9 mouse cellular contexts compared by ENCODE assay signal in the genomic region with DNA sequence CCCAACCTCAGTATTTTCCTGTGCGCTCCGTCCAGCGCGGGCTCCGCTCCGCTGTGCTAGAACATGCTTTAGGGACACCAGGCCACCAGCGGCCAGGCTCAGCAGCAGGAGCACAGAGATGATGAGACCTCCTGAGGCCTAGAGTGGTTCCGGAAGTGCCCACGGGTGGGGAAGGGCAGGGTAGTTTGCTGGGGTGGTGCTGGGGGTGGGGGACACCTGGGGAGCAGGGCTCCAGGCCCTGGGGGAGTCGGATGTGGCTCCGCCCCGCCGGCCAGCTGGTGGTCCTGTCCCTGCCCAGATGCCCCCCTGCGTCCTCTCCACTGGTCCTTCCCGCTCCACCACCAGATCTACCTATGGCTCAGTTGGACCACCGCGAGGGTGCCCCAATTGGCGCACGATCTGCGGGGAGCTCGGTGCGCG. TPM values are rescaled to one million over a fixed set of nuclear protein-coding genes. Genes with fewer than 3 reads are reported as not detected.
A peak's percentile ranks its signal among the peaks of the same experiment; 100 is the strongest.
DNase-seq lines count a peak whose midpoint lies in the region; ATAC-seq and TF ChIP-seq lines count a peak whose summit lies in the region.
"Had no signal": no experiment of that assay in that cellular context is flagged by ENCODE, and none has a peak within 500 bp of the region (broad histone marks: within the 10 kb centered on the region; RNA-seq: fewer than 3 reads in every experiment).

No protein-coding gene starts in this region.

- ATAC-seq in embryonic facial prominence, embryonic 15.5 days (ENCODE audit: insufficient number of reproducible peaks, low FRiP score, low TSS enrichment, low read depth): peak; percentile 59; the same call in 1 of the 2 replicates
- ATAC-seq in activated CD4-positive, CD25-positive, alpha-beta regulatory T cell, adult 4 months: no peak

- no peaks in the 10 kb centered on the region for H3K9me3 ChIP-seq in embryonic facial prominence, embryonic 15.5 days (replicated peaks)

- H3K27me3 ChIP-seq in cerebellum, adult 2 months (ENCODE audit: control insufficient read depth, insufficient read depth, low read length): no peaks in the 10 kb centered on the region
- H3K27me3 ChIP-seq in embryonic facial prominence, embryonic 15.5 days: peaks cover 3% of the 10 kb centered on the region; the same call in 1 of the 2 replicates
- H3K27me3 ChIP-seq in myocyte (ENCODE audit: control insufficient read depth, insufficient read depth, insufficient read length): peaks cover 19% of the 10 kb centered on the region

- H3K4me1 ChIP-seq in cerebellum, adult 2 months (ENCODE audit: control insufficient read depth, insufficient read depth, low read length): no peaks in the 10 kb centered on the region
- peaks cover 19% of the 10 kb centered on the region for H3K4me1 ChIP-seq in embryonic facial prominence, embryonic 15.5 days

- TF ChIP-seq POLR2A in cerebellum, adult 2 months (IDR thresholded peaks at IDR 0.05; ENCODE audit: borderline replicate concordance, insufficient read depth, low read length): no peak
- TF ChIP-seq POLR2A in myocyte (IDR thresholded peaks at IDR 0.05; ENCODE audit: insufficient read length, low read depth): no peak

- TF ChIP-seq CTCF in cerebellum, adult 2 months (IDR thresholded peaks at IDR 0.05; ENCODE audit: borderline replicate concordance, insufficient read depth, low read depth, low read length): no peak

- no peaks in the 10 kb centered on the region for H3K79me2 ChIP-seq in myocyte (ENCODE audit: control insufficient read depth, insufficient read depth)

- no peaks in the 10 kb centered on the region for H3K36me3 ChIP-seq in embryonic facial prominence, embryonic 15.5 days
- no peaks in the 10 kb centered on the region for H3K36me3 ChIP-seq in myocyte (ENCODE audit: control insufficient read depth, insufficient read depth)

- peak overlapping the region; percentile 28 for H3K9ac ChIP-seq in embryonic facial prominence, embryonic 15.5 days

- WGBS in cerebellum, adult 2 months: 8% methylated on average over 23 of the region's 23 CpGs
- under 1% methylated on average over 23 of the region's 23 CpGs for WGBS in embryonic facial prominence, embryonic 15.5 days

- no peak overlapping the region for H3ac ChIP-seq in myocyte (ENCODE audit: control insufficient read depth, insufficient read length)

- H3K4me2 ChIP-seq in embryonic facial prominence, embryonic 15.5 days (replicated peaks): peak overlapping the region; percentile 85
- H3K4me2 ChIP-seq in myocyte (ENCODE audit: low read depth): peak overlapping the region; percentile 72

- peak overlapping the region; percentile 46 for H3K4me3 ChIP-seq in cerebellum, adult 2 months (replicated peaks; ENCODE audit: insufficient read depth, low read depth, low read length)
- H3K4me3 ChIP-seq in embryonic facial prominence, embryonic 15.5 days (replicated peaks): peak overlapping the region; percentile 46
- H3K4me3 ChIP-seq in myocyte: no peak overlapping the region

- H3K27ac ChIP-seq in cerebellum, adult 2 months (ENCODE audit: insufficient read depth, low read length): no peak overlapping the region
- no peak overlapping the region for H3K27ac ChIP-seq in embryonic facial prominence, embryonic 15.5 days (replicated peaks)

- DNase-seq in cerebellum, adult 2 months: no peak
- no peak for DNase-seq in cerebellum, adult 11 months
- peak; percentile 60 to 63 for DNase-seq in B cell, adult 2 months
- peak; percentile 65 for DNase-seq in kidney, postnatal 10 days
- DNase-seq in cerebellum, adult 9-10 months: no peak

TF ChIP-seq in myocyte, 11 proteins besides CTCF, POLR2A, EP300 and RAD21:
- no peak for TF ChIP-seq USF1 (IDR thresholded peaks at IDR 0.05; ENCODE audit: low read depth)
- no peak for TF ChIP-seq MAX (IDR thresholded peaks at IDR 0.05; ENCODE audit: low read depth)
- TF ChIP-seq TCF12 (IDR thresholded peaks at IDR 0.05; ENCODE audit: insufficient read depth, poor library complexity, severe bottlenecking): no peak
- TF ChIP-seq REST (IDR thresholded peaks at IDR 0.05; ENCODE audit: insufficient read depth, insufficient read length): no peak
- TF ChIP-seq CEBPB (IDR thresholded peaks at IDR 0.05; ENCODE audit: insufficient read depth, poor library complexity, severe bottlenecking): no peak
- no peak for TF ChIP-seq MYOG (IDR thresholded peaks at IDR 0.05; ENCODE audit: control insufficient read depth in 1 of 3, insufficient read depth in 1 of 3, insufficient read length in 2 of 3, low read depth in 2 of 3)
- TF ChIP-seq TCF3 (IDR thresholded peaks at IDR 0.05; ENCODE audit: insufficient read length, low read depth): no peak
- TF ChIP-seq MYOD1 (IDR thresholded peaks at IDR 0.05; ENCODE audit: control insufficient read depth in 1 of 3, insufficient read length in 2 of 3, low read depth in 2 of 3): no peak
- no peak for TF ChIP-seq POLR2AphosphoS2 (IDR thresholded peaks at IDR 0.05; ENCODE audit: insufficient read length, low read depth)
- TF ChIP-seq SRF (IDR thresholded peaks at IDR 0.05; ENCODE audit: control insufficient read depth, insufficient read length, low read depth): no peak
- no peak for TF ChIP-seq E2F4 (IDR thresholded peaks at IDR 0.05; ENCODE audit: insufficient read depth)

RNA-seq across cellular contexts. Expression of a gene that starts 3.5 kb away (rescaled TPM):
- 0.08 TPM in 1 of 2 replicates, not detected in the other for polyA plus RNA-seq in cerebellum, adult 2 months (2012; rRNA removed)
- not detected in 2 replicates for polyA plus RNA-seq in embryonic facial prominence, embryonic 15.5 days (2015; fragmentation: Nextera tagmentation; extraction: Ambion mirVana)
- 0.01 TPM for polyA plus RNA-seq in myocyte (2012; fragmentation: generic; extraction: Trizol)
- under 1 TPM; 0.27 to 0.41 TPM for polyA plus RNA-seq in activated CD4-positive, CD25-positive, alpha-beta regulatory T cell, adult 4 months (2017; shearing (Covaris generic))
- polyA plus RNA-seq: C2C12 had no signal

RNA-seq across cellular contexts. Expression of a gene that starts 7.9 kb away (rescaled TPM):
- 0.21 and 1.00 TPM in 2 replicates for polyA plus RNA-seq in cerebellum, adult 2 months (2012; rRNA removed)
- 1.4 and 1.6 TPM in 2 replicates for polyA plus RNA-seq in embryonic facial prominence, embryonic 15.5 days (2015; fragmentation: Nextera tagmentation; extraction: Ambion mirVana)
- 0.48 TPM for polyA plus RNA-seq in myocyte (2012; fragmentation: generic; extraction: Trizol)
- polyA plus RNA-seq in activated CD4-positive, CD25-positive, alpha-beta regulatory T cell, adult 4 months (2017; shearing (Covaris generic)): 1 to 10 TPM in 1 of 2 experiments, not detected in 1; 3.5 TPM

RNA-seq across cellular contexts. Expression of a gene that starts 10.3 kb away (rescaled TPM):
- 0.54 and 0.70 TPM in 2 replicates for polyA plus RNA-seq in cerebellum, adult 2 months (2012; rRNA removed)
- polyA plus RNA-seq in embryonic facial prominence, embryonic 15.5 days (2015; fragmentation: Nextera tagmentation; extraction: Ambion mirVana): 0.81 and 0.89 TPM in 2 replicates
- polyA plus RNA-seq in myocyte (2012; fragmentation: generic; extraction: Trizol): 3.2 TPM
- not detected for polyA plus RNA-seq in activated CD4-positive, CD25-positive, alpha-beta regulatory T cell, adult 4 months (2017; shearing (Covaris generic))

RNA-seq across cellular contexts. Expression of a gene that starts 14.5 kb away (rescaled TPM):
- 2.3 and 3.0 TPM in 2 replicates for polyA plus RNA-seq in cerebellum, adult 2 months (2012; rRNA removed)
- polyA plus RNA-seq in embryonic facial prominence, embryonic 15.5 days (2015; fragmentation: Nextera tagmentation; extraction: Ambion mirVana): 101 and 133 TPM in 2 replicates
- polyA plus RNA-seq in myocyte (2012; fragmentation: generic; extraction: Trizol): 121 TPM
- polyA plus RNA-seq in activated CD4-positive, CD25-positive, alpha-beta regulatory T cell, adult 4 months (2017; shearing (Covaris generic)): 1 to 10 TPM; 2.5 to 9.1 TPM

RNA-seq across cellular contexts. Expression of a gene that starts 17.9 kb away (rescaled TPM):
- 567 and 609 TPM in 2 replicates for polyA plus RNA-seq in cerebellum, adult 2 months (2012; rRNA removed)
- polyA plus RNA-seq in embryonic facial prominence, embryonic 15.5 days (2015; fragmentation: Nextera tagmentation; extraction: Ambion mirVana): 29.7 and 33.4 TPM in 2 replicates
- 441 TPM for polyA plus RNA-seq in myocyte (2012; fragmentation: generic; extraction: Trizol)
- 10 to 100 TPM; 13.1 to 20.1 TPM for polyA plus RNA-seq in activated CD4-positive, CD25-positive, alpha-beta regulatory T cell, adult 4 months (2017; shearing (Covaris generic))

Comparison
In these comparisons a context has a peak if more than half of its experiments do, and no peak if none do; other contexts are left out.
1. DNase-seq: peak in B cell, adult 2 months (2 of 2) and kidney, postnatal 10 days (single experiment); none in cerebellum, adult 2 months (0 of 2), cerebellum, adult 11 months (single experiment) and cerebellum, adult 9-10 months (single experiment).